Mouse (Mus musculus) neural tube, embryonic 13.5 days (tissue): ENCODE results near the gene Als2cr12. TPM values are rescaled to one million over a fixed set of nuclear protein-coding genes. Genes with fewer than 3 reads are reported as not detected.
"Not testable (repeated sequence)": the region's sequence is repeated elsewhere in the genome, so short reads cannot be mapped to it uniquely, and the experiment has no call there.

Source experiments
- ATAC-seq: fragments of 200-750 bp; cut with Nextera tagmentation; 2 replicates; pipeline ENCODE4 v1.8.0; 2017; ENCODE audit warnings: low read depth, mild to moderate bottlenecking, moderate TSS enrichment, moderate library complexity
- H3K27ac ChIP-seq: fragments of 300-500 bp; sonication (generic); replicated peaks from 2 replicates; pipeline ENCODE4 v1.5.1; 2015; ENCODE audit warnings: moderate library complexity, mild to moderate bottlenecking, inconsistent platforms
- H3K27me3 ChIP-seq: fragments of 300-500 bp; sonication (generic); 2 replicates; pipeline ENCODE4 v1.6.1; 2015; ENCODE audit warnings: mild to moderate bottlenecking, inconsistent platforms
- H3K36me3 ChIP-seq: fragments of 300-500 bp; sonication (generic); 2 replicates; pipeline ENCODE4 v1.6.1; 2015; ENCODE audit warnings: mild to moderate bottlenecking, inconsistent platforms
- H3K4me1 ChIP-seq: fragments of 300-500 bp; sonication (generic); replicated peaks from 2 replicates; pipeline ENCODE4 v1.6.1; 2015; ENCODE audit warnings: inconsistent platforms
- H3K4me2 ChIP-seq: fragments of 300-500 bp; sonication (generic); 2 replicates; pipeline ENCODE4 v1.6.1; 2015; ENCODE audit warnings: inconsistent platforms, mild to moderate bottlenecking, moderate library complexity
- H3K4me3 ChIP-seq: fragments of 300-500 bp; sonication (generic); 2 replicates; pipeline ENCODE4 v1.5.1; 2015; ENCODE audit warnings: mild to moderate bottlenecking, inconsistent platforms
- H3K9ac ChIP-seq: fragments of 300-500 bp; sonication (generic); 2 replicates; pipeline ENCODE4 v1.6.1; 2015; ENCODE audit warnings: moderate library complexity, mild to moderate bottlenecking, inconsistent platforms
- H3K9me3 ChIP-seq: fragments of 300-500 bp; sonication (generic); 2 replicates; pipeline ENCODE4 v1.6.1; 2016; ENCODE audit warnings: inconsistent platforms
- WGBS: fragments of 180-500 bp; shearing (Covaris S2); methylation state at CpG from one replicate; pipeline ENCODE4 v1.1.7; 2015; 5-methylcytosine and 5-hydroxymethylcytosine counted together
- polyA plus RNA-seq: library from polyadenylated mRNA; unstranded; fragments of >200 nt; fragmentation: Nextera tagmentation; extraction: Ambion mirVana; gene quantifications from 2 replicates; pipeline ENCODE4 v1.2.1, GENCODE M21; 2015

The Als2cr12 gene
- not detected in 2 replicates for polyA plus RNA-seq

GRCm38 (mm10) chr1:58695810-58696209, at the start of gene Als2cr12:
Gene Als2cr12, minus strand, starts transcription at chr1:58695989.
- not testable (repeated sequence) for H3K27me3 ChIP-seq, H3K4me3 ChIP-seq, H3K36me3 ChIP-seq, H3K4me2 ChIP-seq, H3K9me3 ChIP-seq, H3K27ac ChIP-seq, H3K9ac ChIP-seq, ATAC-seq, H3K4me1 ChIP-seq
- 86% methylated on average over 4 of the region's 4 CpGs for WGBS

GRCm38 (mm10) chr1:58744645-58745044, 48.9 kb upstream of the Als2cr12 start:
- 90% methylated on average over 7 of the region's 7 CpGs for WGBS
- H3K27me3 ChIP-seq, result no peaks in the 10 kb centered on the region
- no peaks in the 10 kb centered on the region for H3K9me3 ChIP-seq
- no peak for ATAC-seq
- no peak overlapping the region for H3K27ac ChIP-seq
- H3K4me3 ChIP-seq, result no peak overlapping the region
- H3K4me1 ChIP-seq, result no peaks in the 10 kb centered on the region
- no peak overlapping the region for H3K9ac ChIP-seq
- H3K4me2 ChIP-seq, result no peak overlapping the region
- H3K36me3 ChIP-seq, result peaks cover 62% of the 10 kb centered on the region

GRCm38 (mm10) chr1:58743252-58743651, 47.5 kb upstream of the Als2cr12 start:
- H3K4me3 ChIP-seq, result no peak overlapping the region
- H3K9me3 ChIP-seq, result no peaks in the 10 kb centered on the region
- ATAC-seq, result no peak
- 95% methylated on average over 6 of the region's 6 CpGs for WGBS
- H3K27ac ChIP-seq, result no peak overlapping the region
- H3K36me3 ChIP-seq, result peaks cover 58% of the 10 kb centered on the region
- H3K27me3 ChIP-seq, result no peaks in the 10 kb centered on the region
- H3K9ac ChIP-seq, result no peak overlapping the region
- no peak overlapping the region for H3K4me2 ChIP-seq
- no peaks in the 10 kb centered on the region for H3K4me1 ChIP-seq

GRCm38 (mm10) chr1:58742571-58743021, 46.8 kb upstream of the Als2cr12 start:
- peaks cover 60% of the 10 kb centered on the region for H3K36me3 ChIP-seq
- 82% methylated on average over 5 of the region's 5 CpGs for WGBS

GRCm38 (mm10) chr1:58739529-58739928, 43.7 kb upstream of the Als2cr12 start:
- WGBS, result 93% methylated on average over 7 of the region's 7 CpGs
- Histone ChIP-seq H3K4me3 (no peak overlapping the region), H3K9ac (no peak overlapping the region), H3K4me2 (no peak overlapping the region), H3K36me3 (peaks cover 69% of the 10 kb centered on the region), H3K27ac (no peak overlapping the region), H3K27me3 (no peaks in the 10 kb centered on the region), H3K9me3 (no peaks in the 10 kb centered on the region), H3K4me1 (no peaks in the 10 kb centered on the region)
- ATAC-seq, result no peak

More at GRCm38 (mm10) chr1:58742571-58743021, 46.8 kb upstream of the Als2cr12 start:
- H3K27ac ChIP-seq, result no peak overlapping the region
- no peak for ATAC-seq
- no peaks in the 10 kb centered on the region for H3K27me3 ChIP-seq
- no peak overlapping the region for H3K4me3 ChIP-seq
- no peaks in the 10 kb centered on the region for H3K4me1 ChIP-seq
- H3K9ac ChIP-seq, result no peak overlapping the region
- H3K9me3 ChIP-seq, result no peaks in the 10 kb centered on the region
- no peak overlapping the region for H3K4me2 ChIP-seq

- H3K4me2 ChIP-seq, result no peak overlapping the region
- WGBS, result 95% methylated on average over 22 of the region's 22 CpGs
- ATAC-seq, result no peak
These were observed 41.2 kb upstream of the Als2cr12 start for GRCm38 (mm10) chr1:58736968-58737367.

GRCm38 (mm10) chr1:58735962-58736361, 40.2 kb upstream of the Als2cr12 start:
- no peaks in the 10 kb centered on the region for H3K4me1 ChIP-seq
- H3K9me3 ChIP-seq, result no peaks in the 10 kb centered on the region
- WGBS, result 88% methylated on average over 7 of the region's 7 CpGs
- no peak for ATAC-seq
- H3K4me2 ChIP-seq, result no peak overlapping the region
- no peak overlapping the region for H3K27ac ChIP-seq
- H3K27me3 ChIP-seq, result no peaks in the 10 kb centered on the region
- H3K36me3 ChIP-seq, result peaks cover 43% of the 10 kb centered on the region
- H3K4me3 ChIP-seq, result no peak overlapping the region
- no peak overlapping the region for H3K9ac ChIP-seq

More at GRCm38 (mm10) chr1:58736968-58737367, 41.2 kb upstream of the Als2cr12 start:
- Histone ChIP-seq H3K27ac (no peak overlapping the region), H3K36me3 (peaks cover 53% of the 10 kb centered on the region), H3K9ac (no peak overlapping the region), H3K4me1 (no peaks in the 10 kb centered on the region), H3K4me3 (no peak overlapping the region), H3K9me3 (no peaks in the 10 kb centered on the region), H3K27me3 (no peaks in the 10 kb centered on the region)

GRCm38 (mm10) chr1:58734043-58734920, 38.5 kb upstream of the Als2cr12 start:
- Histone ChIP-seq H3K36me3 (peaks cover 33% of the 10 kb centered on the region), H3K4me1 (no peaks in the 10 kb centered on the region), H3K4me2 (no peak overlapping the region), H3K27me3 (no peaks in the 10 kb centered on the region), H3K9me3 (no peaks in the 10 kb centered on the region), H3K9ac (no peak overlapping the region), H3K4me3 (no peak overlapping the region), H3K27ac (no peak overlapping the region)
- WGBS, result 94% methylated on average over 11 of the region's 11 CpGs
- ATAC-seq, result no peak

GRCm38 (mm10) chr1:58733636-58734035, 37.8 kb upstream of the Als2cr12 start:
- 94% methylated on average over 2 of the region's 2 CpGs for WGBS
- Histone ChIP-seq H3K4me2 (no peak overlapping the region), H3K4me3 (no peak overlapping the region), H3K27ac (no peak overlapping the region), H3K36me3 (peaks cover 33% of the 10 kb centered on the region), H3K4me1 (no peaks in the 10 kb centered on the region), H3K9me3 (no peaks in the 10 kb centered on the region), H3K27me3 (no peaks in the 10 kb centered on the region), H3K9ac (no peak overlapping the region)
- ATAC-seq, result no peak

GRCm38 (mm10) chr1:58728590-58728868, 32.7 kb upstream of the Als2cr12 start:
- Histone ChIP-seq H3K4me2 (no peak overlapping the region), H3K36me3 (peaks cover 18% of the 10 kb centered on the region), H3K27me3 (no peaks in the 10 kb centered on the region), H3K27ac (no peak overlapping the region), H3K9ac (no peak overlapping the region), H3K4me1 (no peaks in the 10 kb centered on the region), H3K4me3 (no peak overlapping the region), H3K9me3 (no peaks in the 10 kb centered on the region)
- 97% methylated on average over 3 of the region's 3 CpGs for WGBS
- no peak for ATAC-seq

- no peaks in the 10 kb centered on the region for H3K9me3 ChIP-seq
- no peaks in the 10 kb centered on the region for H3K27me3 ChIP-seq
- H3K9ac ChIP-seq, result no peak overlapping the region
- peaks cover 18% of the 10 kb centered on the region for H3K36me3 ChIP-seq
- no peak overlapping the region for H3K4me2 ChIP-seq
- H3K27ac ChIP-seq, result no peak overlapping the region
- no peak overlapping the region for H3K4me3 ChIP-seq
- 90% methylated on average over 10 of the region's 10 CpGs for WGBS
- H3K4me1 ChIP-seq, result no peaks in the 10 kb centered on the region
- ATAC-seq, result no peak
These were observed 32.2 kb upstream of the Als2cr12 start for GRCm38 (mm10) chr1:58727747-58728589.

- H3K27ac ChIP-seq, result no peak overlapping the region
- no peaks in the 10 kb centered on the region for H3K27me3 ChIP-seq
- H3K4me3 ChIP-seq, result no peak overlapping the region
- no peak for ATAC-seq
- H3K4me1 ChIP-seq, result no peaks in the 10 kb centered on the region
- WGBS, result 93% methylated on average over 1 of the region's 1 CpGs
- no peak overlapping the region for H3K4me2 ChIP-seq
- H3K9me3 ChIP-seq, result no peaks in the 10 kb centered on the region
- no peak overlapping the region for H3K9ac ChIP-seq
- H3K36me3 ChIP-seq, result peaks cover 18% of the 10 kb centered on the region
These were observed 31.4 kb upstream of the Als2cr12 start for GRCm38 (mm10) chr1:58727019-58727746.
